Mouse (Mus musculus) layer of hippocampus, adult 9-10 months (tissue): ENCODE measurements at regions not wholly inside any gene's neighbourhood (a gene's known extent, or its start where the extent isn't known, plus 50 kb on each side); places are given as distances from the start of the nearest gene placed in this dataset.

ENCODE experiments used
- DNase-seq: peaks from one replicate; pipeline ENCODE4 v3.0.0; 2022; ENCODE audit warnings: low spot score

DNA sequence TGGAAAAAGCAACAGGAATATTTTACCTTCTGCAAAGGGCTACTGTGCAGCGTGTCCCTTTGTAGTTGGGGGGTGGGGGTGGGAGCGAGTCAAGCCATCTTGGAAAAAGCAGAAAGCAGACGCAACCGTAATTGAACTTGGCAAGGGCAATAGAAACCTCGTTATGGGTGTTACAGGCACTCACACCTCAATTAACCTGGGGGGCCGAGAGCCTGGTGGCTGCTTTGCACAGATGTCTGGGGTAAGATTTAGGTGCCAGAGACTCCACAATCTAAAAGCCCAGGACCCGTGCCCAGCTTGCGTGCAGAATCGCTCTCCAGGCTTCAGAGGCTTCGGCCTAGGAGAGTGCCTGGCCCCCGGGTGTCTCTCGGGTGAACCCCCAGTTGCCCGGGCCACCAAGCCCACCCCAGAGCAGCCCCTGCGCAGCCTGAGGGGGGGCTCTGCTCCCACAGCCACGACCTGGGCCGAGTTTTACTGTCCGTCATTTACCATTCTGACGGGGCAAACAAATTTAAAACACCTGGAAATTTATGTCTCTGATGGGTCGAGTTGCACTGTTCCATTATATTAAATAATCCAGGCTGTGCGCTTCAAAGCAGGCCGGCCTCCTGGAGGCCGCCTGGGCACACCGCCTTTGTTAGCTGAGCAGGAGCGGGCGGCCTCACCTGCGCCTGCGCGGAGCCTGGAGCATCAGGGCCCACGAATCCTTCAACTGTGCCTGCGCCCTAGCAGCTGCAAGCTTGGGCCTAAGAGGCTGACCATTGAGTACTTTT lies 212.4 kb downstream of the Srbd1 start:
- DNase-seq: no peak

DNA sequence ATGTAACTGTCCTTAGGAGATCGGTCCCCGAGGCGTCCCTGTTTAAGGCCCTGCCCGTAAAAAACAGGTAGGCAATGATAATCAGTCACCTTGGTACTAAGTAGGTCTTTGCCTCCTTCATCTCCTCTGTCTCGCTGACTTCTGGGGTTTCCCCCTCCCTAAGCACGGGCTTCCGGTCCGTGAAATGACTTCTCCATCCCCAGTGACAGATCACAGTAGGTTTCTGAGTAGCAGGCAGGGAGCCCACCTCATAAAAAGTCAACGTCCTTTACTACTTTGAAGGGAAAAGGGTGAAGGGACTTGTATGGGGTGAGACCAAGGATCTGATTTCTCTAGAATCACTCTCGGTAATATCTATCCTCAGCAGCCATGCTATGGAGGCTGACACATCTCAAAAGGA lies 213.0 kb downstream of the Srbd1 start:
- no peak for DNase-seq

DNA sequence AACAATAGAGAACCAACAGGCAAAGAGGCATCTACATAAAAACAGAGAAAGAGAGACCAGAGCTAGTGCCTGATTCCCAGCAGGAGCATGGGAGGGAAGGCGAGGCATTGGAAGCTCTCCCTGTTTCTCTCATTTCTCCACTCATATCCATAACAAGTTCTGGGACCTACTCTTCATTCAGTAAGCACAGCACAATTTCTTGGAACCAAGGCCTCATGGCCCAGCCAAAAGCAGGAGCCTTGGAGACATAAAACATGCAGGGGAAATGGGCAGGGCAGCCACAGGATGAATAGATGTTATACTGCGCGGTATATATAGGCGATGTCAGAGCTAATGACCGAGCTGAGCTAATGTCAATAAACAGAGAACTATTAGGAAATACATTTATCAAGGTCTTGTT lies 214.2 kb downstream of the Srbd1 start:
- no peak for DNase-seq

- DNase-seq: no peak
These were observed 214.6 kb downstream of the Srbd1 start for GRCm38 (mm10) chr17:85930331-85930730.

- DNase-seq: no peak
These were observed 215.2 kb downstream of the Srbd1 start for GRCm38 (mm10) chr17:85929699-85930286.

GRCm38 (mm10) chr17:85928543-85928942 lies 216.4 kb downstream of the Srbd1 start:
- no peak for DNase-seq

GRCm38 (mm10) chr17:85927261-85927660 lies 217.7 kb downstream of the Srbd1 start:
- no peak for DNase-seq

DNA sequence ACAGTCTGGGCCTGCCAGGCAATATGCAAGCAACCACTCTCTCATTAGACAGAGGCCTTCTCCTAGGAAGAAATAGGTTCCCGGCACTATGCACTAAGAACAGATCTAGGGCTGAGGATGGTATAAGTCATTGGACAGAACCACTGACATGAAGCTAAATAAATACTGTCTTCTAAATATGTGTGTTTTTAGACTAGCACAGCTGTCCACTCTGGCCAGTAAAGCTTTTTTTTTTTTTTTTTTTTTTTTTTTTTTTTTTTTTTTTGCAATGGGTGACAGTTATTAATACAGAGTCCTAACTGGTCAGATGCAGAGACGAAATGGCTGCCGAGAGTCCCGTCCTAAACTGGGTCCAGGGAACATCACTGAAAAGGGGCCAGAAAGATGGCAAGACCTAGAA lies 218.9 kb downstream of the Srbd1 start:
- no peak for DNase-seq

DNA sequence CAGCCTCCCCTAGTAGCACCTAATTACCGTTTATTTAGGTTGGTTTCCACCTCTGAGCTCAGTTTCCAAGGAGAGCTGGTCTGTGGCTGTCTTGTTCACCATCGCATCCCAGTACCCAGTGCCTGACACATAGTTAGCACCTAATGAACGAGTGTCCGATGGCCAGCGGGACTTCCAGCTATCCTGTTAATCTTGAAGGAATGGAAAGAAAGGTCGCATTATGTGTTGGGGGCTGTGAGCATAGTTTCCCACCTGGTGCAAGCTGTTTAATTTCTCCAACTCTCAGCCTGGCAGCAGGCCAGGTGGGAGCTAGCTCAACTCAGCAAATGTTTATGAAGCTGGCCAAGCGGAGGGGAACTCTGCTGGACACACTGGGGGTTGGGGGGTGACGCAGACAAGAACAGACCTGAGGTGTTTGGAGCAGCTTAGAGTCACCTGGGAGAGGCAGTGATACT lies 223.7 kb downstream of the Srbd1 start:
- no peak for DNase-seq

- DNase-seq: no peak
These were observed 225.1 kb downstream of the Srbd1 start for GRCm38 (mm10) chr17:85919868-85920267.

GRCm38 (mm10) chr17:85915870-85916269 lies 227.8 kb upstream of the Six2 start:
- no peak for DNase-seq

DNA sequence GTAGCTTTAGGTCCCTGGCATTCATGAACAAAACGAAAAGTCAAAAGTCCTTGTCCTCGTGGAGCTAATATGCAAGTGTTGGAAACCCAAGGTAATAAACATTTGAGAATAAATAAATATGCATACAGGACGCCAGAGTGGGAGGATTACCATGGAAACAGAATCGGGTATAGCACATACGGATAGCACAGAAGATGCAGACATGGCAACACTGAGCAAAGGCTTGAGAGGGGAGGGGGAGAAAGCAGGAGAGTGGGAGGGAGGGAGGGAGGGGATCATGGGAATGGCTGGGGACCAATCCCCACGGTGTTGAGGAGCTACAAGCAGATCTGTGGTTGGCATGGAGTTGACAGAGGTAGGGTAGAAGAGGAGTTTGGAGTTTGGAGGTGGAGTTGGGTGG lies 226.0 kb upstream of the Six2 start:
- no peak for DNase-seq

DNA sequence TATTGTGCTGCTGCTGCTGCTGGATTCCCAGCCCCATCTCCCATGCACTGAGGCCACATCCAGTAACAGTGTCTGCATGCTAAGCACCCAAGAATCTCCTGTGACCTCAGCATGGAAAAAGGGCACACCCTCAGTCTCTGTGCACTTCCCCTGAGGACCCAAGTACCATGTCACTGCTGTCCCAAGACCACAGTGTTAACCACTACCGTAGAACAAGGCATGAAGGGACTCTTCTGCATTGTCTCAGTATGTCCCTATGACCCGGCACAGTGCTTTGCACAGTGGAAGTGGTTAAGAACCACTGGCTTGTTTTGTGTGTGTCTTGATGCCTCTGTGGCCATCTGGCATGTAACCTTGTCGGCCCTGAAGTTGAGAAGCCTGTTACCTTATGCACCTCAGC lies 220.6 kb upstream of the Six2 start:
- DNase-seq: no peak

GRCm38 (mm10) chr17:85906597-85907187 lies 218.6 kb upstream of the Six2 start:
- DNase-seq: no peak

DNA sequence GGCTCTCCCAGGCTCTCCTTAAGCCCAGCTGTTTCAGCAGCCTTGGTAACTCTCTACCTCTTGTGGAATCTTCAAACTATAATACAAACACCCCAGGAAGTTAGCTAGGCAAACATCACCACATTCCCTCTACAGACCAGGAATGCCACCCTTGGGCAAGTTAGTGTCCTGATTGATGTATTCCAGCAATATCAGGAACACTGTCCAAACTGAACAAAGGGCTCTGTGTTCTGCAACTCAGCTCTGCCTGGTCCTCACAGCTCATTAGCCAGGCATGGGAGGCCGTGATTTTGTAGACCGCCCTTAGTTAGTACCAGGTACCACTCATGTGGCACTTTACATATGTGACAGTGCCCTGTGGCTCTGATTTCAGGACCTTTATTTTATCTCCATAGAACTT lies 214.5 kb upstream of the Six2 start:
- DNase-seq: no peak

DNA sequence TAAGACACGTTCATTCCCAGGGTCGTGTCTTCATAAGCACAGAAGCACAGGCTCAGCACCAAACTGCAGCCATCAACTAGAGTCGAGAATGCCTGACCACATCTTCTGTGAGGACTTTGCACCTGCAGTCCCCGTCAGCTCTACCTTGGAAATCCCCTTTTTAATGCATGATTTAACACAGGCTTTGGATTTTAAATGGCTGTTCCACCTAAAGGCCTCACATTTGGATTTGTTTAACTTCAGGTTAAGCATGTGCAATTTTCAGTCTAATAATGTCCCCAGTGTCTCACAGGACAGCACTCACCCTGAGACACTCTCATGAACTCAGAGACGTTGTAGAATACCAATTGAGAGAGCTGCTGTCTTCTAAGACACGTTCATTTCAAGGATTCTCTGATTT lies 211.0 kb upstream of the Six2 start:
- DNase-seq: no peak

GRCm38 (mm10) chr17:85895978-85896377 lies 207.9 kb upstream of the Six2 start:
- DNase-seq: no peak

- DNase-seq: no peak
These were observed 203.2 kb upstream of the Six2 start for GRCm38 (mm10) chr17:85891243-85891642.

DNA sequence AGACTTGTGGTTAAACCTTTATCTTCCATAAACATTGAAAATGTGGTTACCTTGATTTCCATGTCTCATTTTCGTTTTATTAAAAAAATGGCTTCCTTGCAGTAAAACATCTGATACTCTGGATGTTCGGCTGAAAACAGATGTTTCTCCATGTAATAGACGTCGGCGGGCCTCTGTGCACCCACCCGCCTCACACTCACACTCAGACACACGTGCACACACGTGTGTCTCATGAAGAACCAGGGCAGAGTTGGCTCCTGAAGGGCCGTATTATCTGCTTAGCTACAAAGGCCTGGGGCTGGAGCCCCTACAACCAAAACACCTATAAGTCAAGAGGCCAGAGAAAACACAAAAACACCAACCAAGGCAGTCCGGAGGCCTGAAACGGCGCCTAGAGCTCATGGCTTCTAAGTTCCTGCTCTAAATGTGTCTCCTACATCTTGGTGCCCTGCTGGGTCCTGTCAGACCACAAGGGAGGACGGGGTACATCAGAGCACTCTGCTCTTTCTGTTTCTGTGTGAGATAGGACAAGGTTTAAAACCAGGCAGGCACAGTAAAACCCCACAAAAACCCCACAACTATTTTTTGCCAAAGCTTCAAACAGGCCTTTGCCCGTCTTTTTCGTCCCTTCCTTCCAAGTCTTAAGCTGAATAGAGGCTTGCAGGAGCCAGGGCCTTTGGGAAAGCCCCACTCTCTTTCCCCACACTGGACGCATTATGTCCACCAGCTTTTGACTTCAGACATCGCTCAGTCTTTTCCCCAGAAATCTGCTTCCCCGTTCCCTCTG lies 201.9 kb upstream of the Six2 start:
- DNase-seq: no peak

GRCm38 (mm10) chr17:85888568-85889398 lies 200.7 kb upstream of the Six2 start:
- DNase-seq: no peak

DNA sequence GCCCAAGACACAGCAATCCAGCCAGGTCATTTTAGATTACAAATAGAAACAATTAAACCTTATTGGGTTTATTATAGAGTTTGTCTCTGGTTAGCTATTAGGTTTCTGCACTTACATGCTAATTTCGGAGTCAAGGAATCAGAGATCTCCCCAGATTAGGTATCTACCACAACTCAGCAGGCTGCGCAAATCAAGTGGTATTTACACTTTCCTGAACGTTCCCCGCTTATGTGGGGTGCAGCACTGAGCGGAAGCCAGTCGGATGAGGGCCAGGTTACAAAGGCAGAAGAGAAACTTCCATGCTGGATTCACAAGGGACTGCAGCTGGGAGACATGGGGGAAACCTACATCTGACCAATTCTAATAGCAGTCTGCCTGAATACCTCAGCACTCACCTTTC lies 198.6 kb upstream of the Six2 start:
- no peak for DNase-seq

GRCm38 (mm10) chr17:85886237-85886636 lies 198.2 kb upstream of the Six2 start:
- DNase-seq: no peak
